Mouse (Mus musculus): ENCODE measurements around the gene Maml3. TPM values are rescaled to one million over a fixed set of nuclear protein-coding genes. Genes with fewer than 3 reads are reported as not detected.

Gene Maml3
- total RNA-seq, 2 experiments from 2014 or later, result 2.3 to 2.9 TPM

- DNase-seq, result no peak
Measured at GRCm38 (mm10) chr3:51953927-51954326, 150.9 kb downstream of the Maml3 start.

GRCm38 (mm10) chr3:51952728-51953623 is 151.9 kb downstream of the Maml3 start:
- DNase-seq, result no peak

GRCm38 (mm10) chr3:51952267-51952666 is 152.6 kb downstream of the Maml3 start:
- DNase-seq, result no peak

GRCm38 (mm10) chr3:51949651-51950050 is 155.2 kb downstream of the Maml3 start:
- no peak for DNase-seq

- DNase-seq, result no peak
Measured at GRCm38 (mm10) chr3:51947168-51947567, 157.7 kb downstream of the Maml3 start.

- DNase-seq, result peak; percentile 45 to 69
Measured at GRCm38 (mm10) chr3:51943642-51944041, 161.2 kb downstream of the Maml3 start.

- peak; percentile 57 to 66 for DNase-seq
Measured at GRCm38 (mm10) chr3:51941781-51942180, 163.1 kb downstream of the Maml3 start.

- no peak for DNase-seq
Measured at GRCm38 (mm10) chr3:51939864-51940263, 165.0 kb downstream of the Maml3 start.

GRCm38 (mm10) chr3:51939054-51939453 is 165.8 kb downstream of the Maml3 start:
- DNase-seq, result no peak

GRCm38 (mm10) chr3:51937176-51937575 is 167.7 kb downstream of the Maml3 start:
- no peak for DNase-seq

- DNase-seq, result no peak
Measured at GRCm38 (mm10) chr3:51934531-51935485, 170.1 kb downstream of the Maml3 start.

GRCm38 (mm10) chr3:51928188-51928587 is 176.7 kb downstream of the Maml3 start:
- no peak for DNase-seq

GRCm38 (mm10) chr3:51927591-51927990 is 177.3 kb downstream of the Maml3 start:
- no peak for DNase-seq

- no peak for DNase-seq
Measured at GRCm38 (mm10) chr3:51927043-51927442, 177.8 kb downstream of the Maml3 start.

- DNase-seq, result no peak
Measured at GRCm38 (mm10) chr3:51925758-51926157, 179.1 kb downstream of the Maml3 start.

- DNase-seq, result no peak
Measured at GRCm38 (mm10) chr3:51924636-51925035, 180.2 kb downstream of the Maml3 start.

GRCm38 (mm10) chr3:51923800-51924199 is 181.1 kb downstream of the Maml3 start:
- DNase-seq, result no peak

GRCm38 (mm10) chr3:51916902-51917301 is 188.0 kb downstream of the Maml3 start:
- no peak for DNase-seq

- peak; percentile 80 to 87 for DNase-seq
Measured at GRCm38 (mm10) chr3:51916060-51916870, 188.6 kb downstream of the Maml3 start.

GRCm38 (mm10) chr3:51915415-51915814 is 189.5 kb downstream of the Maml3 start:
- no peak for DNase-seq

- DNase-seq, result no peak
Measured at GRCm38 (mm10) chr3:51914900-51915299, 190.0 kb downstream of the Maml3 start.

- no peak for DNase-seq
Measured at GRCm38 (mm10) chr3:51913498-51913897, 191.4 kb downstream of the Maml3 start.
